Mouse (Mus musculus) megakaryocyte, adult 5-6 weeks (primary cell): ENCODE results near the gene Prdx2. TPM values are rescaled to one million over a fixed set of nuclear protein-coding genes. Genes with fewer than 3 reads are reported as not detected.

Experiments used
- ATAC-seq: 2 replicates; pipeline ENCODE4 v1.8.0; 2016; ENCODE audit warnings: mild to moderate bottlenecking, inconsistent platforms; ENCODE audit not compliant: poor library complexity, severe bottlenecking
- total RNA-seq, 2 experiments: library from RNA; stranded (forward) in 1 of 2; stranded (reverse) in 1 of 2; fragments of 153-499, 151-499 nt in 1 of 2; fragments of 221-1000, 200-1000 nt in 1 of 2; gene quantifications; 2 replicates each; pipeline versions ENCODE4 v1.2.3 to v1.2.4; 2015 to 2017

Prdx2 gene
- total RNA-seq, 2 experiments from 2014 or later: 180 to 256 TPM

- peak; percentile 35; the same call in 1 of the 2 replicates for ATAC-seq
Observed at GRCm38 (mm10) chr8:84946528-84947240, 22.7 kb upstream of the Prdx2 start, which contains the start of gene Rtbdn. Gene Rtbdn, plus strand, starts transcription at chr8:84946991.

- ATAC-seq: 0 out of 2 replicates have a peak, but pooled peaks have one; percentile 47
Observed at GRCm38 (mm10) chr8:84947241-84947545, 22.2 kb upstream of the Prdx2 start.

- no peak for ATAC-seq
Observed at GRCm38 (mm10) chr8:84949753-84950152, 19.6 kb upstream of the Prdx2 start.

- peak; percentile 93 for ATAC-seq
Observed at GRCm38 (mm10) chr8:84952612-84953255, 16.7 kb upstream of the Prdx2 start.

- ATAC-seq: peak; percentile 68
Observed at GRCm38 (mm10) chr8:84956768-84957167, 12.6 kb upstream of the Prdx2 start.

- no peak for ATAC-seq
Observed at GRCm38 (mm10) chr8:84959811-84960210, 9.6 kb upstream of the Prdx2 start.

- ATAC-seq: no peak
Observed at GRCm38 (mm10) chr8:84963952-84964351, 5.4 kb upstream of the Prdx2 start.

- ATAC-seq: peak; percentile 87
Observed at GRCm38 (mm10) chr8:84965731-84966291, 3.6 kb upstream of the Prdx2 start.

GRCm38 (mm10) chr8:84966603-84967002, 2.8 kb upstream of the Prdx2 start:
- no peak for ATAC-seq

GRCm38 (mm10) chr8:84967532-84968304, 1.7 kb upstream of the Prdx2 start:
- ATAC-seq: no peak

GRCm38 (mm10) chr8:84968650-84969049, 737 bp upstream of the Prdx2 start:
- ATAC-seq: no peak

- ATAC-seq: no peak
Observed at GRCm38 (mm10) chr8:84970135-84970790, 876 bp downstream of the Prdx2 start.

GRCm38 (mm10) chr8:84970913-84971312, 1.5 kb downstream of the Prdx2 start:
- ATAC-seq: no peak

GRCm38 (mm10) chr8:84973079-84973478, 3.7 kb downstream of the Prdx2 start:
- ATAC-seq: no peak

- no peak for ATAC-seq
Observed at GRCm38 (mm10) chr8:84973803-84974542, 4.6 kb downstream of the Prdx2 start.

GRCm38 (mm10) chr8:84974543-84975142, 5.3 kb downstream of the Prdx2 start:
- ATAC-seq: no peak

- no peak for ATAC-seq
Observed at GRCm38 (mm10) chr8:84975434-84975833, 6.0 kb downstream of the Prdx2 start.

- peak; percentile 15 for ATAC-seq
Observed at GRCm38 (mm10) chr8:84976031-84976762, 6.8 kb downstream of the Prdx2 start.
